Mouse (Mus musculus): ENCODE results near the gene Vmn1r137.
"Not testable (repeated sequence)": the region's sequence is repeated elsewhere in the genome, so short reads cannot be mapped to it uniquely, and the experiment has no call there.

Gene Vmn1r137

GRCm38 (mm10) chr7:21994287-21994686 lies at the start of gene Vmn1r137:
Gene Vmn1r137, plus strand, starts transcription at chr7:21994587.
- DNase-seq: not testable (repeated sequence)

GRCm38 (mm10) chr7:22028797-22029196 lies 34.4 kb downstream of the Vmn1r137 start, which contains the start of gene Vmn1r138:
Gene Vmn1r138, minus strand, starts transcription at chr7:22028897.
- not testable (repeated sequence) for DNase-seq
